In the genomic region with DNA sequence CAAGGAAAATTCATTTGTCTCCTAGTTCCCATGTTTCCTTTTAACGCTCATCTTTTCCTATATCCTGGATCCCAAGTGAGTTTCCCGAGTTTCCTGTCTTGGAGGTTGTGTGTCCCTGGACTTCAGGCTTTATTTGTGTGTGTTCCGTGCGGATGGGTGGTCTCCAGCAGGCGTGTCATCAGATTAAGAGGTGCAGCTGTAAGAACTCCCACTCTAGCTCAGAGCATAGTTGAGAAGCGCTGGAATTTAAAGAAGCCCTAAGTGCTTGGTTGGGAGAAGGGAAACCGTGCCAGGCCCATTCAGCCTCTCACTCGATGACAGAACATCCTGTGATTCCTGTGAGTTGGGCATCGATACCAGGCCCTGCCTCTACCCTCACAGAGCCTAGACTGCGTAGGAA, we compare ENCODE assay signal across 23 mouse cellular contexts. TPM values are rescaled to one million over a fixed set of nuclear protein-coding genes. Genes with fewer than 3 reads are reported as not detected.
DNase-seq lines count a peak whose midpoint lies in the region; ATAC-seq and TF ChIP-seq lines count a peak whose summit lies in the region.
"Had no signal": no experiment of that assay in that cellular context is flagged by ENCODE, and none has a peak within 500 bp of the region (broad histone marks: within the 10 kb centered on the region; RNA-seq: fewer than 3 reads in every experiment).

No protein-coding gene starts in this region.

- no peak for TF ChIP-seq CTCF in lung, adult 2 months (IDR thresholded peaks at IDR 0.05; ENCODE audit: insufficient read depth, low read length)

- no peak overlapping the region for H3K4me3 ChIP-seq in heart, embryonic 10.5 days
- no peak overlapping the region for H3K4me3 ChIP-seq in kidney, embryonic 14.5 days (ENCODE audit: low read length)
- no peak overlapping the region for H3K4me3 ChIP-seq in lung, embryonic 16.5 days (ENCODE audit: low read length)
- H3K4me3 ChIP-seq in lung, adult 2 months (replicated peaks; ENCODE audit: extremely low read depth, low read depth, low read length): no peak overlapping the region
- H3K4me3 ChIP-seq in stomach, embryonic 16.5 days (replicated peaks; ENCODE audit: low read length): no peak overlapping the region
- H3K4me3 ChIP-seq: forebrain, embryonic 13.5 days; gastrocnemius, adult 2 months; limb, embryonic 12.5 days; midbrain, embryonic 12.5 days; myocyte had no signal

- no peak overlapping the region for H3K9ac ChIP-seq in kidney, embryonic 14.5 days (ENCODE audit: low read depth, low read length)
- no peak overlapping the region for H3K9ac ChIP-seq in lung, embryonic 16.5 days (ENCODE audit: low read length)
- no peak overlapping the region for H3K9ac ChIP-seq in stomach, embryonic 16.5 days (ENCODE audit: low read length)
- H3K9ac ChIP-seq: forebrain, embryonic 13.5 days; hindbrain, embryonic 14.5 days; limb, embryonic 12.5 days; liver, embryonic 14.5 days; midbrain, embryonic 12.5 days had no signal

- 38% methylated on average over 10 of the region's 10 CpGs for WGBS in heart, embryonic 10.5 days
- 57% methylated on average over 10 of the region's 10 CpGs for WGBS in kidney, embryonic 14.5 days
- WGBS in lung, embryonic 16.5 days: 39% methylated on average over 10 of the region's 10 CpGs
- 53% methylated on average over 10 of the region's 10 CpGs for WGBS in lung, adult 2 months
- 38% methylated on average over 10 of the region's 10 CpGs for WGBS in stomach, embryonic 16.5 days

- no peak for TF ChIP-seq POLR2A in lung, adult 2 months (IDR thresholded peaks at IDR 0.05; ENCODE audit: borderline replicate concordance, extremely low read depth, low read depth, low read length)

- H3K4me2 ChIP-seq in kidney, embryonic 14.5 days (replicated peaks; ENCODE audit: low read depth, low read length): no peak overlapping the region
- no peak overlapping the region for H3K4me2 ChIP-seq in lung, embryonic 16.5 days (ENCODE audit: low read depth, low read length)
- H3K4me2 ChIP-seq in stomach, embryonic 16.5 days (ENCODE audit: low read depth, low read length): no peak overlapping the region
- H3K4me2 ChIP-seq: forebrain, embryonic 13.5 days; hindbrain, embryonic 14.5 days; limb, embryonic 12.5 days; midbrain, embryonic 12.5 days had no signal

- no peaks in the 10 kb centered on the region for H3K9me3 ChIP-seq in heart, embryonic 10.5 days
- H3K9me3 ChIP-seq in kidney, embryonic 14.5 days (ENCODE audit: control insufficient read depth, low read length): no peaks in the 10 kb centered on the region
- H3K9me3 ChIP-seq in lung, embryonic 16.5 days (ENCODE audit: control insufficient read depth, low read length): no peaks in the 10 kb centered on the region
- H3K9me3 ChIP-seq in stomach, embryonic 16.5 days (replicated peaks; ENCODE audit: control insufficient read depth, low read length): no peaks in the 10 kb centered on the region
- H3K9me3 ChIP-seq: forebrain, embryonic 13.5 days; limb, embryonic 12.5 days; midbrain, embryonic 12.5 days had no signal

- no peaks in the 10 kb centered on the region for H3K27me3 ChIP-seq in heart, embryonic 10.5 days (ENCODE audit: insufficient read depth, poor library complexity, severe bottlenecking)
- no peaks in the 10 kb centered on the region for H3K27me3 ChIP-seq in kidney, embryonic 14.5 days (ENCODE audit: control insufficient read depth, insufficient read depth, low read length)
- H3K27me3 ChIP-seq in lung, embryonic 16.5 days (ENCODE audit: control insufficient read depth, insufficient read depth, low read depth, low read length): no peaks in the 10 kb centered on the region
- no peaks in the 10 kb centered on the region for H3K27me3 ChIP-seq in stomach, embryonic 16.5 days (ENCODE audit: control insufficient read depth, insufficient read depth, low read length)
- H3K27me3 ChIP-seq: forebrain, embryonic 13.5 days; limb, embryonic 12.5 days had no signal

- H3K4me1 ChIP-seq in heart, embryonic 10.5 days: peaks cover 12% of the 10 kb centered on the region; the same call in 1 of the 2 replicates
- no peaks in the 10 kb centered on the region for H3K4me1 ChIP-seq in kidney, embryonic 14.5 days (ENCODE audit: control insufficient read depth, insufficient read depth, low read length)
- peaks cover 2% of the 10 kb centered on the region; the same call in 1 of the 2 replicates for H3K4me1 ChIP-seq in lung, embryonic 16.5 days (replicated peaks; ENCODE audit: control insufficient read depth, insufficient read depth, low read length)
- H3K4me1 ChIP-seq in lung, adult 2 months (ENCODE audit: control insufficient read depth, insufficient read depth, low read length): no peaks in the 10 kb centered on the region
- H3K4me1 ChIP-seq in stomach, embryonic 16.5 days (ENCODE audit: control insufficient read depth, insufficient read depth, low read length): peaks cover 10% of the 10 kb centered on the region; the same call in 1 of the 2 replicates
- H3K4me1 ChIP-seq: forebrain, embryonic 13.5 days; limb, embryonic 12.5 days; midbrain, embryonic 12.5 days had no signal

- ATAC-seq in kidney, embryonic 14.5 days (ENCODE audit: low FRiP score, low TSS enrichment): peak; percentile 35; the same call in 1 of the 2 replicates
- peak; percentile 28; the same call in 1 of the 2 replicates for ATAC-seq in lung, embryonic 16.5 days (ENCODE audit: low read depth)
- ATAC-seq in stomach, embryonic 16.5 days (ENCODE audit: insufficient read depth, low FRiP score): peak; percentile 56; the same call in 1 of the 2 replicates
- ATAC-seq: forebrain, embryonic 13.5 days had no signal

- H3K36me3 ChIP-seq in heart, embryonic 10.5 days: no peaks in the 10 kb centered on the region
- H3K36me3 ChIP-seq in kidney, embryonic 14.5 days (ENCODE audit: control insufficient read depth, insufficient read depth, low read length): no peaks in the 10 kb centered on the region
- H3K36me3 ChIP-seq in lung, embryonic 16.5 days (ENCODE audit: control insufficient read depth, insufficient read depth, low read length): no peaks in the 10 kb centered on the region
- H3K36me3 ChIP-seq in stomach, embryonic 16.5 days (ENCODE audit: control insufficient read depth, insufficient read depth, low read length): no peaks in the 10 kb centered on the region
- H3K36me3 ChIP-seq: limb, embryonic 12.5 days; midbrain, embryonic 12.5 days had no signal

- DNase-seq in heart, embryonic 10.5 days (ENCODE audit: low spot score): no peak
- no peak for DNase-seq in heart, adult 8-10 months (ENCODE audit: low spot score)
- no peak for DNase-seq in kidney, postnatal 36 days
- no peak for DNase-seq in lung, adult 2 months
- DNase-seq in frontal cortex, postnatal 10 days (ENCODE audit: low spot score in 2 of 2): no peak
- DNase-seq: adrenal gland, adult 2 months; cerebellum, postnatal 10 days; gastrocnemius, adult 2 months; kidney, adult 8-10 months; layer of hippocampus, adult 9-11 months; lung, postnatal 4 days; retina, postnatal 1 day had no signal

- H3K27ac ChIP-seq in heart, embryonic 10.5 days: peak overlapping the region; percentile 62; the same call in 1 of the 2 replicates
- H3K27ac ChIP-seq in kidney, embryonic 14.5 days (ENCODE audit: low read depth, low read length): no peak overlapping the region
- H3K27ac ChIP-seq in lung, embryonic 16.5 days (ENCODE audit: low read length): no peak overlapping the region
- H3K27ac ChIP-seq in stomach, embryonic 16.5 days (ENCODE audit: low read length): no peak overlapping the region; the same call in 1 of the 2 replicates
- H3K27ac ChIP-seq: forebrain, embryonic 13.5 days; gastrocnemius, adult 2 months; hindbrain, embryonic 14.5 days; limb, embryonic 12.5 days; liver, embryonic 14.5 days; midbrain, embryonic 12.5 days had no signal

RNA-seq across cellular contexts. Expression of a gene that starts 30.0 kb away (rescaled TPM):
- 3.0 and 9.9 TPM in 2 replicates for polyA plus RNA-seq in heart, embryonic 10.5 days (2016; fragmentation: Nextera tagmentation; extraction: Ambion mirVana)
- 1 to 10 TPM; 1.5 to 3.2 (median 2.2) TPM for total RNA-seq in heart, adult 8-10 months (2022)
- 29.9 and 36.0 TPM in 2 replicates for polyA plus RNA-seq in kidney, embryonic 14.5 days (2014; fragmentation: Nextera tagmentation; extraction: Ambion mirVana)
- 61.1 and 66.3 TPM in 2 replicates for polyA plus RNA-seq in lung, embryonic 16.5 days (2015; fragmentation: Nextera tagmentation; extraction: Ambion mirVana)
- polyA plus RNA-seq in lung, adult 2 months (2012; rRNA removed): 3.7 and 4.6 TPM in 2 replicates
- 68.7 and 74.7 TPM in 2 replicates for polyA plus RNA-seq in stomach, embryonic 16.5 days (2015; fragmentation: Nextera tagmentation; extraction: Ambion mirVana)
- total RNA-seq: granulocyte monocyte progenitor cell, adult 5-6 weeks; neutrophil, adult 5-6 weeks had no signal
